Mouse (Mus musculus) erythroid progenitor cell, adult 5-6 weeks (primary cell): ENCODE data around the gene Selenoo. TPM values are rescaled to one million over a fixed set of nuclear protein-coding genes. Genes with fewer than 3 reads are reported as not detected.
A peak's percentile ranks its signal among the peaks of the same experiment; 100 is the strongest.

Experiments
- ATAC-seq: replicated peaks from 2 replicates; pipeline ENCODE4 v1.8.0; 2016; ENCODE audit warnings: moderate number of reproducible peaks, mild to moderate bottlenecking, moderate TSS enrichment, inconsistent platforms; ENCODE audit not compliant: poor library complexity, low FRiP score, severe bottlenecking
- total RNA-seq, 2 experiments: library from RNA; stranded (forward) in 1 of 2; stranded (reverse) in 1 of 2; fragments of 150-400 nt in 1 of 2; fragments of 186-747, 209-891 nt in 1 of 2; gene quantifications; 2 replicates each; pipeline versions ENCODE4 v1.2.3 to v1.2.4; 2015 to 2017; ENCODE audit warnings: low replicate concordance in 2 of 2

Selenoo gene
- 6.1 and 9.6 TPM in 2 replicates for total RNA-seq (2015; ENCODE audit: low replicate concordance)
- 12.5 and 15.3 TPM in 2 replicates for total RNA-seq (2017; ENCODE audit: low replicate concordance)

DNA sequence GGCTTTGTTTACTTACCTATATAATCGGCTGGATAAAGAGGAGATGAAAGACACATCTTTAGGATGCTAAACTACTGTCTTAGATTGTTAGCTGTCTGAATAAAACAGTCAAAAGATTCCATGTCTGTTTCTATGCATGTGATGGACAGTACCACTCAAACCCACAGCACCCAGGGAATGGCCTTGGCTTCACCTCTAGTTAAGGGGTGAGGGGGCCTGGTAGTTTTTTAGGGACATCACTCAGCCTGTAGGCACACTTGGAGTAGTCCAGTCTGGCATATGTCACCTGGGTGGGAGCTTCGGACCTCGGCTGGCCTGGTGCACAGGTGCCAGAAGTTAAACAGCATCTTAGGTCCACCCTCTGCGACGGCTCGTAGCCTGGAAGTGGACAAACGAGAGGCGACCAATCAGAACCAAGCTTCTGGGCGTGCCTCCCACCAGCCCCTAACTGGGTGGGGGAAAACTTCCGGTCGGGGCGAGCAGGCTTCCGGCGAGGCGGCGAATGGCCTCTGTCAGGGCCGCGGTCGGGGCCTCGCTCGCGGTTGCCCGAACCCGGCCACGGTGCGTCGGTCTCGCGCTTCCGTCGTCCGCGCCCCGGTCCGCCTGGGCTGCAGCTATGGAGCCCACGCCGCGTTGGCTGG lies at the start of gene Selenoo:
Gene Selenoo, plus strand, starts transcription at position 478 of the 641 bp plus-strand sequence.
- peak; percentile 96 for ATAC-seq

DNA sequence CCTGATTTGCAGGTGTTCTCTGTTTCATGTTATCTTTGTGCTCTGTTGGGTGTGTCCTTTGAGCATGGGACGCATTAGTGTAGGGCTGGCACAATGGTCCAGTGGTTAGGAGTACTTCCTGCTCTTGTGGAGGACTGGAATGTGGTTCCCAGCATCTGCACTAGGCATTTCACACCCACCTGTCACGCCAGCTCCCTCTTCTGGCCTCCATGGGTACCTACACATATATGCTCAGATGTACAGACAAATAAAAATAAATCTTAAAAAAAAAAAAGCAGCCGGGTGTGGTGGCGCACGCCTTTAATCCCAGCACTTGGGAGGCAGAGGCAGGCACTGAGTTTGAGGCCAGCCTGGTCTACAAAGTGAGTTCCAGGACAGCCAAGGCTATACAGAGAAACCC lies 44.5 kb upstream of the Selenoo start:
- ATAC-seq: no peak

DNA sequence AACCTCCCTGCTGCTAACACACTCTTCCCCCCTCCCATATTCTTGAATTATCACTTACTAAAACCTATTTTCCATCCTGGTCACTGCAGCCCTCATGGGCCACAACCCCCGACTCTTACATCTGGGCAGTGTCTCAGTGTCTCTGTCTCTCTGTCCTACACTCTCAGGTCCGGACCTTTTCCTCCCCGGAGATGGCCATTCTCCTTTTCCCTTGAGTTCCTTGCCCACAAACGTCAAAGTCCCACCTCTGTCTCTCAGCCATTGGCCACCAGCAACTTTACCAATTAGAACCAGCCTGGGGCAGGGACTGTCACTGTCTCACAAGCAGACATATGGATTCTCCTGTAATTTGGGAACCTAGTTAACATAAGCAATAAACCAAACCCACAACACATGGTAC lies 42.5 kb upstream of the Selenoo start:
- no peak for ATAC-seq

DNA sequence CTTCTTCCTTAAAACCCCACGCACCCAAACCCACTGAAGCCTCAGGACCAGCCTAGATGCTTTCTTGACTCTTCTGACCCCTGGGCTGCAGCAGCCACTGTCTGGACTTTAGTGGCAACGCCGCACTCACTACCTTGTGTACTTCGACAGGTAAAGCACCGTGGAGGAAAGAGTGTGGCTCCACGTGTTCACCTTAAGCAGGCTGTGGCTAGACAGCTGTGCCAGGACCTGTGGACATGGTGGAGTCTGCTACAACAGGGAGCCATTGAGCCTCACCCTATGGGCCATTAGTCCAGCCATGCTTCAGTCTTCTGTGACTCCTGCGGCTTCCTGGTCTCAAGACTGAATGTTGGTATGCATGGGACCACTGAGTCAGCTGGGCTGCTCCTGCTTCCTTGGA lies 34.2 kb upstream of the Selenoo start:
- ATAC-seq: no peak

DNA sequence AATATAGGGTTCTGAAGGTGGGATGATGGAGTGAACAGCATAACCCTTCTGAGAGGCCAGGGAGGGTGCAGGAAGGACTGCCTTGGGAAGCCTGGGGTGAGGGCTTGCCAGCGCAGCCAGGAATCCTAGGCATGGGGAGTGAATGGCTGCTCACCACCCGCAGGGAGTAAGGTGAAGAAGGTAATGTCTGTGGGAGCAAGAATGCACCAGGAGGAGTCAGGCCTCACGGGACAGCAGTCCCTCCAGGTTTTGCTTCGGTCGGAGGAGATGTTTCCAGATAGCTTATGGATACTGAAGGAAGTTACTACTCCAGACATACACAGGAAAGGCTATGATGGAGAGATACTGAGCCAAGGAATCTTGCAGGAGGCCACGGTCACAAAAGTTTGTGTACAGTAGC lies 30.1 kb upstream of the Selenoo start:
- ATAC-seq: no peak

DNA sequence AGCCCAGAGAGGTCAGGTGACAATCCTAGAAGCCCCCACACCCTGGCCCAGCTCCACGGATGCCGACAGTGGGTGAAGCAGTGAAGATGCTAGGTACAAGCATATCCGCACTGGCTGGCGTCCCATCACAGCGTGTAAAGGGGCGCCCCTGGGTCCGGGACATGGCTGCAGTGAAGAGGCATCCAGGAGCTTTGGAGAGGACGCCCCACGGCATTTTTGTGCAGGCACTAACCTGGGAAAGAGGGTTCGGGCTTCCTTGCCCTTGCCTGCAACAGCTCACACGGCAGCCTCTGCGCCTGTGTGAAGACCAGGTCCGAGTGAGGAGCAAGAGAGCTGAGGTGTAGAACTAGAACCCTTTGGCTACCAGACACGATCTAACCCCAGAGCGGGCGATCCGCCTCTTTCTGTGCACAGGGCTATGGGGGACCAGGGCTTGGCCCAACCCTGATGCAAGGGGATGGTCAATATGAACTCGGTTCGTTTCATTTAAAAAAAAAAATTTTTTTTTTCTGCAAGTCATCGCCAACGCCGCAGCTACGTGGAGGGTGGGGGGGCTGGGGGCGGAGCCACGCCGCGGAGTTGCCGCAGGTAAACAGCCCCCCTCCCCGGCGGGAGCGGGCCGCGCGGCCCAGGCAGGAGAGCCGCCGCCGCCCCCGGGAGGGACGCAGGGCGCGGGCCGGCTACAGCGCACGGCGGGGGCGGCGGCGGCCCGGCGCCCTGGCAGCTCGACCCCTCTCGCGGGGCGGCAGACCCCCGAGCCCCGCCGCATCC lies 29.5 kb upstream of the Selenoo start, which contains the start of gene Panx2:
Gene Panx2, plus strand, starts transcription at position 574 of the 771 bp plus-strand sequence.
- ATAC-seq: no peak

DNA sequence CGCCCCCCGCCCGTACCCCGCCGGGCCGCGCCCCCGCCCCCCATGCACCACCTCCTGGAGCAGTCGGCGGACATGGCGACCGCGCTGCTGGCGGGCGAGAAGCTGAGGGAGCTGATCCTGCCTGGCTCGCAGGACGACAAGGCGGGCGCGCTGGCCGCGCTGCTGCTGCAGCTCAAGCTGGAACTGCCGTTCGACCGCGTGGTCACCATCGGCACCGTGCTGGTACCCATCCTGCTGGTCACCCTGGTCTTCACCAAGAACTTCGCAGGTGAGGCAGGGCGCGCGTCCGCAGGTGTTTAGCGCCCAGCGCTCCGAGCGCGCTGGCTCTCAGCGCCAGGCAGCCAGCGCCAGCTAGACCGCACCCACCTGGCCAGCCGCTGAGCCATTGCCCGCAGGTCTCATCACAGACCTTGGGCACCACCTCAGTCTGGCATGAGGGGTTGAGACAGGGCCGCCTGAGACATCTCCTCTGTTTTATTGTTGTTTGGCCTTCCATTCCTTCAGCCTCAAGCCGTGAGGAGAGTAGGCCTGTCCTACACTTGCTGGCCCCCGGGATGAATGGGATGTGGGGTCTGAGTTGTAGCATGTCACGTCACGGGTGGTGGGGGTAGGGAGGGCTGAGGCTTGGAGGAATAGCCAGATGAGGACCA lies 28.7 kb upstream of the Selenoo start:
- no peak for ATAC-seq

DNA sequence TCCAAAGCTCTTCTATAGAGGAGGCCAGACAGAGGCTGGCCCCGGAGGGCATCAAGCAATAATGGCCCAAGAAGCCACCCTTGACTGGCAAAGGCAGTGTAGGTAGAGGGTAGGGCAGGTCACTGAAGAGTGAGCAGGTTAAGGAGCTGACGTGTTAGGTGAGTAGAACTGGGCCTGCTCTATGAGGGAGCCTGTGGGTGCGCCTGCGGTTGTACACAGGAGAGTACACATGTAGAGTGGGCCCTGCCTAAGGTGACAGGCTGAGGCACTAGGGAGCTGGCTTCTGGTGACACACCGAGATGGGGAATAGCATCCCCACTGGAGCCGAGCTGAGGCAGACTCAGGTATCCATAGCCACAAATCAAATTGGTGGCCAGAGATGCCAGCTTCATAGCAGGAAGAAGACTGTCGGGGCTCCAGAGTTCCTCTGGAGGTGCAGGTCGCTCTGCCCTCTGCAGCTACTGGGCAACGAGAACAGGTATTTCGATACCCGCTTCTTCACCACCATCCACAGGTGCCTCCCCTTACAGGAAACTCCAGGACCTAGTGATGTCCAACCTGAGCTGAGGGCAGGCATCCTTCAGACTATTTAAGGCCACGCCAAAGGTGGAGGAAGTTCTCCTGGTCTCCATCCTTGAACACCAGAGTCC lies 27.9 kb upstream of the Selenoo start:
- ATAC-seq: no peak

DNA sequence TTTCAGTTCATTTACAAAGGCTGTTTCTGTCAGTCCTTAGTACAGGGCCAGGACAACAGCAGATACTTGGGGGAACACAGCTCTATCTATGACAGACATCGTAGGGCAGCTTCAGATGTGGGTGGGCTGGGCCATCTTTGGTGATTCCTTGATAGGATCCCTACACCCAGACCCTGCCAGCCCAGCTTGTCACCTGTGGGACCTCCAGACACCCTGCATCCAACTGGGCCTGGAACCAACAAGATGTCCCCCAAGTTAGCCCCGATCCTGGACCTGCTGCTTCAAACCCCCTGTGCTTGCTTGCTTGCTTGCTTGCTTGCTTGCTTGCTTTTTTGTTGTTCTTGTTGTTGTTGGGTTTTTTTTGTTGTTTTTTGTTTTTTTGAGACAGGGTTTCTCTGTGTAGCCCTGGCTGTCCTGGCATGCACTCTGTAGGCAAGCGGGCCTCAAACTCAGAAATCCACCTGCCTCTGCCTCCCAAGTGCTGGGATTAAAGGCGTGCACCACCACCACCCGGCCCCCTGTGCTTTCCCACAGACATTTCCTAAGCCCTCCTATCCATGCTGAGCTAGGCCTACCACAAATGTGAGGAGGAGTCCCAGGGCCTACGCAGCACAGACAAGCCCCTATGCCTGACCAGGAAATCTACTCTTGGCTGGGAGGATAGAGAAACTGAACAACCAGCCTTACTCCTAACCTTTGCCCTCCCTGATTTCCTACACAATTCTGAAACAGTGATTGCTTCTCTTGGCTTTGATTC lies 26.9 kb upstream of the Selenoo start:
- no peak for ATAC-seq

DNA sequence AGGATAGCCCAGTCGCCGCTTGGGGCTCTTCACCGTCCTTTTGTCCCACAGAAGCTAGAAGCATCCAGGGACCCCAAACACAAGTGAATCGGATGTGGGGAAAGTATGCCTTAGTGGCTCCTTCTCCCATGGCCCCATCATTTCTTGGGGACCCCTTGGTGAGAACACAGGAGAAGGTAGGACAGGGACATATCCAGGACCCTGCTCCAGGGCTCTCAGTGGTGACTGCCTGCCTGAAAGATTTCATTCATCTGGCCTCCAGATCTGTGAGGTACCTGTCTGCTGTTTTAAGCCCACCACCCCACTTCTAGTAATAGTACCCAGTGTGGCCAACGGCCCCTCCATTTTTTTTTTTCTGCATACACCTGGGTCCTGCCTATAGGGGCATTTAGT lies 26.4 kb upstream of the Selenoo start:
- ATAC-seq: no peak

DNA sequence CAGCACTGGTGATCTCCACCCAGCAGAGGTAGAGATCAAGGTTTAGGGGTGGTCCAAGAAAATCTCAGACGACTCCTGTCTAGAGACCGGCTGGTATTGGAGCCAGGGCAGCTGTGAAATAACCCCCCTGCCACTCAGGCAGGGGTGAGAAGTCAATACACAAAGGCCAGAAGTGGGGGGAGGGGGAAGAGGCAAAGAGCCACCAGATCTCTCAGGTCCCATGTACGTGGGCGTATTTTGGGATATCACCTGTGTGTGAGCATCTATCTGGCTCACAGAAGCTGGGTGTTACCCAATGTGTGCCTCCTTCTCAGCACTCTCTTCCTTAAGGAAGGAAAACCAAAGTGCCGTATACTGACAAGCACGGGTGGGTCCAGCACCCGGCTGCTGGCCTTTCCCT lies 25.9 kb upstream of the Selenoo start:
- ATAC-seq: no peak

DNA sequence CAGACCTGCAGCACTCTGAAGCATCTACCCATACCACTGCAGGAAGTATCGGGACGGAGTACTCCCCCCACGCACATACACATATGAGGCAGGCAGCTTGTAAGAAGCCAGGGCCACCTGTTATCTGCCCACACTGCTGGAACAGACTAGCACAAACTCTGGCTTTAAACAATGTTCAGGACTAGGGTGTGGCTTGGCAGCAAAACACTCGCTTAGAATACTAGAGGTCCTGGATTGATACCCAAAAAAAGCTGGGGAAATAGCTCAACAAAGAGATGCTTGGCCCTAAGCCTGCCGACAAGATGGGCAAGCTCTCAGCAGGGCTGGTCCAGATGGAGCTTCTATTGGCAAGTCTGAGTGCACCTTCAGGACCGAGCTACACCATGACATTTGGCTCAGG lies 25.3 kb upstream of the Selenoo start:
- ATAC-seq: no peak

DNA sequence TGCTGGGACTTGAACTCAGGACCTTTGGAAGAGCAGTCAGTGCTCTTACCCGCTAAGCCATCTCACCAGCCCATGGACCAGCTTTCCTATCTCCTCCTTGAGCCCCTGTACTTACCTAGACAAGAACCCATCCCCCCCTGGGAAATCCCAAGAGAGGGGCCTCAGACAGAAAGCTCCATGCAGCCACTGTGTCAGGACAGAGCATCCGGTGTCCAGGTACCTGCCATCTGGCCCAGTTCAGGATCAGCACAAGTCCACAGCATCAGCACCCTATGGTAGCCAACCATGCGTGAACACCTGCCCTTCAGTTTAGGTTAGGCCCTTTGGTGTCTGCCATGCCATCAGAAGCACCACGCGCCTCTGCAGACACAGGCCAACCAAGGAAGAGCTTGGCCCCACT lies 24.0 kb upstream of the Selenoo start:
- ATAC-seq: no peak

DNA sequence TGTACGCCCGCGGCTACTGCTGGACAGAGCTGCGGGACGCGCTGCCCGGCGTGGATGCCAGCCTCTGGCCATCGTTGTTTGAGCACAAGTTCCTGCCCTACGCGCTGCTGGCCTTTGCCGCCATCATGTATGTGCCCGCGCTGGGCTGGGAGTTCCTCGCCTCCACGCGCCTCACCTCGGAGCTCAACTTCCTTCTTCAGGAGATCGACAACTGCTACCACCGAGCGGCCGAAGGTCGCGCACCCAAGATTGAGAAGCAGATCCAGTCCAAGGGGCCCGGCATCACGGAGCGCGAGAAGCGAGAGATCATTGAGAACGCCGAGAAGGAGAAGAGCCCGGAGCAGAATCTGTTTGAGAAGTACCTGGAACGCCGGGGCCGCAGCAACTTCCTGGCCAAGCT lies 21.3 kb upstream of the Selenoo start:
- no peak for ATAC-seq

DNA sequence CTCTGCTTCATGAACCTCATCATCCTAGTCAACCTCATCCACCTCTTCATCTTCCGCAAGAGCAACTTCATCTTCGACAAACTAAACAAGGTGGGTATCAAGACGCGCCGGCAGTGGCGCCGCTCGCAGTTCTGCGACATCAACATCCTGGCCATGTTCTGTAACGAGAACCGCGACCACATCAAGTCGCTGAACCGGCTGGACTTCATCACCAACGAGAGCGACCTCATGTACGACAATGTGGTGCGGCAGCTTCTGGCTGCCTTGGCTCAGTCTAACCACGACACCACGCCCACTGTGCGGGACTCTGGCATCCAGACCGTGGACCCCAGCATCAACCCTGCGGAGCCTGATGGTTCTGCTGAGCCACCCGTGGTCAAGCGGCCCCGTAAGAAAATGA lies 20.7 kb upstream of the Selenoo start:
- ATAC-seq: no peak

DNA sequence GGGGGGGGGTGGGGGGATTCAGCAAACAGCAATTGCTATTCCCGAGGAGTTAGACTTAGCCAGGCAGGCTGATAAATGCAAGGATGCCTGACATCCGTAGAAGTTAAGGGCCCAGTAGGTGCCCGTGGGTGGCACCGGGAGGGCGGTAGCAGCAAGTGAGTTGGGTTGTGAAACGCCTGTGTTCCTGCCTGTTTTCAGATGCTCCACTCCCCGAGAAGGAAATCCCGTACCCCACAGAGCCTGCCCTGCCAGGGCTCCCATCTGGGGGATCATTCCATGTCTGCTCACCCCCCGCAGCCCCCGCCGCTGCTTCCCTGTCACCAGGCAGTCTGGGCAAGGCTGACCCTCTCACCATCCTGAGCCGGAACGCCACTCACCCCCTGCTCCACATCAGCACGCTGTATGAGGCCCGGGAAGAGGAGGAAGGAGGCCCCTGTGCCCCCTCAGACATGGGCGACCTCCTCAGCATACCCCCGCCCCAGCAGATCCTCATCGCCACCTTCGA lies 19.5 kb upstream of the Selenoo start:
- no peak for ATAC-seq

DNA sequence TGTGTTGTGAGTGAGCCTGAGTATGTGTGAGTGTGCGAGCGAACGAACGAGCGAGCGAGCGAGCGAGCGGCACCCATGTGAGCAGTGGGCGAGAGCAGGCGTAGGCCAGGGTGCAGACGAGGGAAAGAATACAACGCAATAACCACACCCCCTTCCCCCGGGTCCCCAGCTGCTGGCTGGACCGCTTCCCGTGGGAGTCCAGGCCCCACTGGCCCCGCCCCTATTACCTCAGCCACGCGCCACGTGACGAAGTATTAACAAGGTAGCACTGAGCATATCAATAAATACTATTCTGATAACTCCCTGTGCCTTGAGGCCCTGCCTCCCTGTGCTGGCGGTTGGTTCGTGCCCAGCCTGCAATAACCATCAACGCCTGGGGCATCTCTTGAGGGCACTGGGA lies 18.3 kb upstream of the Selenoo start:
- ATAC-seq: no peak

DNA sequence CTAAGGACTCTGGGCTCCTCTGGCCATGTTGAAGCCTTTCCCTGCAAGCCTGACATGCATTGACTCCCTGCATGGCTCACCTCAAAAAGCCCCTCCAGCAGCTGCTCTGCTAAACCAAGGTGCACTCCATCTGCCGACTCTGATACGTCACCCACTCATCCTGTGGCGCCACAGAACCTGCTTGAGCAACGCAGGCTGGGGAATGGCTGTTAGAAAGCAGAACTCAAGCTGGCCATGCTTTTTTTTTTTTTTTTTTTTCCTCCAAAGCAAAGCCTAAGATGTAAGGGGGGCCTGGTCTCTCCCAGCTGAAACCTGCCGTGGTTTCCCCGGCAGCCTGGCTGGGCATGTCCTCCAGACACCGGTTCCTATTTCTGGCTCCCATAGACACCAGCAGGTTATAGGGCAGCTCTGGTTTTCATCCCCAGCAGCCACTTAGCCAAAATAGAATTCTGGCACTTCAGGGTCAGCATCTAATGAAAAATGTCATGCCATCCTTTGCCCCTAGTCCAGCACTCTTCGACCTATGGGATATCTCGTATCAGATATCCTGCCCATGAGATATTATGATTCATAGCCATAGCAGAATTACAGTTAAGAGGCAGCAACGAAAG lies 14.8 kb upstream of the Selenoo start:
- no peak for ATAC-seq
